Mouse (Mus musculus): ENCODE data around the gene Tmem132d. TPM values are rescaled to one million over a fixed set of nuclear protein-coding genes. Genes with fewer than 3 reads are reported as not detected.
"Not testable (repeated sequence)": the region's sequence is repeated elsewhere in the genome, so short reads cannot be mapped to it uniquely, and the experiment has no call there.

The Tmem132d gene
- polyA plus RNA-seq, 2 experiments, result 0.33 to 0.58 TPM

- WGBS, result 83% methylated on average over 4 of the region's 4 CpGs
- Histone ChIP-seq H3K36me3 (ENCODE audit: control insufficient read depth, insufficient read depth, low read length) (no peaks in the 10 kb centered on the region), H3K27ac (replicated peaks; ENCODE audit: low read depth, low read length) (no peak overlapping the region), H3K4me1 (ENCODE audit: control insufficient read depth, insufficient read depth, low read length) (no peaks in the 10 kb centered on the region), H3K4me2 (replicated peaks; ENCODE audit: low read depth, low read length, severe bottlenecking) (no peak overlapping the region), H3K9me3 (ENCODE audit: control insufficient read depth, low read length) (no peaks in the 10 kb centered on the region), H3K9ac (ENCODE audit: low read depth, low read length, severe bottlenecking) (no peak overlapping the region), H3K27me3 (ENCODE audit: control insufficient read depth, insufficient read depth, low read length) (no peaks in the 10 kb centered on the region), H3K4me3 (replicated peaks; ENCODE audit: low read length) (no peak overlapping the region)
- ATAC-seq (ENCODE audit: low FRiP score, low read depth) (no peak), DNase-seq (ENCODE audit: low spot score) (no peak)
- no peak for TF ChIP-seq POLR2A (IDR thresholded peaks at IDR 0.05; ENCODE audit: borderline replicate concordance, extremely low read depth, insufficient read depth, insufficient read length)
Measured at GRCm38 (mm10) chr5:127756671-127757423, 676.0 kb downstream of the Tmem132d start.

- no peaks in the 10 kb centered on the region for H3K27me3 ChIP-seq (ENCODE audit: control insufficient read depth, insufficient read depth, low read length)
- H3K9me3 ChIP-seq (ENCODE audit: control insufficient read depth, low read length), result no peaks in the 10 kb centered on the region
- H3K27ac ChIP-seq (replicated peaks; ENCODE audit: low read depth, low read length), result no peak overlapping the region
- DNase-seq (ENCODE audit: low spot score), result no peak
- no peaks in the 10 kb centered on the region for H3K36me3 ChIP-seq (ENCODE audit: control insufficient read depth, insufficient read depth, low read length)
- H3K4me1 ChIP-seq (ENCODE audit: control insufficient read depth, insufficient read depth, low read length), result no peaks in the 10 kb centered on the region
- 92% methylated on average over 3 of the region's 3 CpGs for WGBS
- no peak overlapping the region for H3K4me2 ChIP-seq (replicated peaks; ENCODE audit: low read depth, low read length, severe bottlenecking)
- no peak for ATAC-seq (ENCODE audit: low FRiP score, low read depth)
- H3K9ac ChIP-seq (ENCODE audit: low read depth, low read length, severe bottlenecking), result no peak overlapping the region
- TF ChIP-seq POLR2A (IDR thresholded peaks at IDR 0.05; ENCODE audit: borderline replicate concordance, extremely low read depth, insufficient read depth, insufficient read length), result no peak
- H3K4me3 ChIP-seq (replicated peaks; ENCODE audit: low read length), result no peak overlapping the region
Measured at GRCm38 (mm10) chr5:127756011-127756410, 676.9 kb downstream of the Tmem132d start.

GRCm38 (mm10) chr5:127755594-127755993 is 677.3 kb downstream of the Tmem132d start:
- Histone ChIP-seq H3K4me3 (replicated peaks; ENCODE audit: low read length) (no peak overlapping the region), H3K4me1 (ENCODE audit: control insufficient read depth, insufficient read depth, low read length) (no peaks in the 10 kb centered on the region), H3K27me3 (ENCODE audit: control insufficient read depth, insufficient read depth, low read length) (no peaks in the 10 kb centered on the region), H3K36me3 (ENCODE audit: control insufficient read depth, insufficient read depth, low read length) (no peaks in the 10 kb centered on the region), H3K27ac (replicated peaks; ENCODE audit: low read depth, low read length) (no peak overlapping the region), H3K9ac (ENCODE audit: low read depth, low read length, severe bottlenecking) (no peak overlapping the region), H3K4me2 (replicated peaks; ENCODE audit: low read depth, low read length, severe bottlenecking) (no peak overlapping the region), H3K9me3 (ENCODE audit: control insufficient read depth, low read length) (no peaks in the 10 kb centered on the region)
- ATAC-seq (ENCODE audit: low FRiP score, low read depth) (no peak), DNase-seq (ENCODE audit: low spot score) (no peak)
- no peak for TF ChIP-seq POLR2A (IDR thresholded peaks at IDR 0.05; ENCODE audit: borderline replicate concordance, extremely low read depth, insufficient read depth, insufficient read length)
- WGBS, result 74% methylated on average over 4 of the region's 4 CpGs

DNA sequence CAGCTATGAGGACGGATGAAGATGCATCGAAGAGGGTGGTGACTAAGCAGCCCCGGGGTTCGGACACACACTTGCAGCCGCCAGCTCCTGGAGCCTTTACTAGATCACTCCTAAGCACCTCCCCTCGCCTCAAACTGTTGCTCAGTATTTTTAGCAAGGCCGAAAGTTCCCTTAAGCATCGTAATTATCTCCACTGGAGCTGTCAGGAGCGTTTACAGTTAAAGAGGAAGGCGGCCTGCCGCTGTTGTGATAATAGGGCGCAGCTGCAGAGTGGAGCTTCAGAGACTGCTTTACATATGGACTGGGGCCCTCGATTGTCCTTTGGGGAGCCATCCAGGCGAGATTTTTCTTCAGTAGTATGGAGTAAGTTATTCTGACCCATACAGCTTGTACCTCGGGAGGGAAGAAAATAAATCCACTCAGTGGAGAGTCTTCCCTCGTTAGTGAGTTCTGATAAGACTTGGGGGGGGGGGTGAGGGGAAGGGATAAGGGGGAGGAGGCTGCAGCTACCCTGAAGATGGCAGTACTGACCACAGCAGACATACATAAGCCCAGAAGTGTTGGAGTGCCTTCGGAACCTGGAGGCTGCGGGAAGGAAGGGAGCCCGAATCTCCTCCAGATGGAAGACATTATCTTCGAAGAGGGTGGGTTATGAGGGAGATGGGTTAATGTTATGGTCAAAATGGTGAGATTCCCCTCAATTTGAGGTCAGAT is 681.5 kb downstream of the Tmem132d start:
- peak; percentile 63; the same call in 1 of the 2 replicates for ATAC-seq (ENCODE audit: low FRiP score, low read depth)
- Histone ChIP-seq H3K27me3 (ENCODE audit: control insufficient read depth, insufficient read depth, low read length) (no peaks in the 10 kb centered on the region), H3K9me3 (ENCODE audit: control insufficient read depth, low read length) (no peaks in the 10 kb centered on the region), H3K27ac (replicated peaks; ENCODE audit: low read depth, low read length) (no peak overlapping the region), H3K36me3 (ENCODE audit: control insufficient read depth, insufficient read depth, low read length) (no peaks in the 10 kb centered on the region), H3K4me2 (replicated peaks; ENCODE audit: low read depth, low read length, severe bottlenecking) (no peak overlapping the region; the same call in 1 of the 2 replicates), H3K4me3 (replicated peaks; ENCODE audit: low read length) (no peak overlapping the region), H3K4me1 (ENCODE audit: control insufficient read depth, insufficient read depth, low read length) (no peaks in the 10 kb centered on the region), H3K9ac (ENCODE audit: low read depth, low read length, severe bottlenecking) (no peak overlapping the region)
- TF ChIP-seq POLR2A (IDR thresholded peaks at IDR 0.05; ENCODE audit: borderline replicate concordance, extremely low read depth, insufficient read depth, insufficient read length), result no peak
- WGBS, result 22% methylated on average over 20 of the region's 20 CpGs
- peak; percentile 42 for DNase-seq (ENCODE audit: low spot score)

DNA sequence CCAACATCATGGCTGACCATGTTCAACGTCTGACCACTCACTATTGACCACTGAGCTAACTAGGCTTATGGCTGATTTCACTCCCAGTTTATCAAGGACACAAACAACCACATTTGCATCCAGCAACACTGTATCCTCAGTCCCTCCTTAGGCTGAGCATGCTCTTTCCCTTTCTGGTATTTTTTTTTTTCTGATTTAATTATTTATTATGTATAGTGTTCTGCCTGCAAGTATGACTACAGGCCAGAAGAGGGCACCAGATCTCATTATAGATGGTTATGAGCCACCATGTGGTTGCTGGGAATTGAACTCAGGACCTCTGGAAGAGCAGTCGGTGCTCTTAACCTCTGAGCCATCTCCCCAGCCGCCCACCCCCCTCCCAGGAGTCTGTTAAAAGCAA is 683.3 kb downstream of the Tmem132d start:
- not testable (repeated sequence) for H3K9ac ChIP-seq (ENCODE audit: low read depth, low read length, severe bottlenecking); H3K9me3 ChIP-seq (ENCODE audit: control insufficient read depth, low read length); H3K4me3 ChIP-seq (replicated peaks; ENCODE audit: low read length); DNase-seq (ENCODE audit: low spot score); H3K4me1 ChIP-seq (ENCODE audit: control insufficient read depth, insufficient read depth, low read length); H3K36me3 ChIP-seq (ENCODE audit: control insufficient read depth, insufficient read depth, low read length); H3K4me2 ChIP-seq (replicated peaks; ENCODE audit: low read depth, low read length, severe bottlenecking); ATAC-seq (ENCODE audit: low FRiP score, low read depth); H3K27ac ChIP-seq (replicated peaks; ENCODE audit: low read depth, low read length); H3K27me3 ChIP-seq (ENCODE audit: control insufficient read depth, insufficient read depth, low read length)
- 87% methylated on average over 3 of the region's 3 CpGs for WGBS

All from limb, embryonic 14.5 days (tissue).